27 mouse cellular contexts compared by ENCODE assay signal in genomic region chr4:143127171-143127570, GRCm38 (mm10).
"Had no signal": no experiment of that assay in that cellular context is flagged by ENCODE, and none has a peak within 500 bp of the region (broad histone marks: within the 10 kb centered on the region; RNA-seq: fewer than 3 reads in every experiment).

No protein-coding gene starts in this region.

- H3K27ac ChIP-seq: limb, embryonic 10.5 days; limb, embryonic 12.5 days; limb, embryonic 13.5 days; limb, embryonic 15.5 days; liver, embryonic 12.5 days; liver, embryonic 13.5 days; liver, embryonic 14.5 days; liver, embryonic 15.5 days; lung, embryonic 15.5 days; macrophage; midbrain, embryonic 10.5 days; midbrain, embryonic 12.5 days; midbrain, embryonic 13.5 days; midbrain, embryonic 15.5 days; neural tube, embryonic 12.5 days had no signal

- H3K27me3 ChIP-seq: limb, embryonic 12.5 days; limb, embryonic 13.5 days; limb, embryonic 15.5 days; liver, embryonic 12.5 days; liver, embryonic 13.5 days; liver, embryonic 15.5 days; lung, embryonic 15.5 days; megakaryocyte, embryonic 14.5 days; midbrain, embryonic 12.5 days; midbrain, embryonic 13.5 days; midbrain, embryonic 15.5 days; neural tube, embryonic 12.5 days had no signal

- H3K4me1 ChIP-seq: limb, embryonic 10.5 days; limb, embryonic 12.5 days; limb, embryonic 13.5 days; limb, embryonic 15.5 days; liver, embryonic 12.5 days; liver, embryonic 13.5 days; liver, embryonic 15.5 days; lung, embryonic 15.5 days; midbrain, embryonic 10.5 days; midbrain, embryonic 12.5 days; neural tube, embryonic 12.5 days had no signal

- DNase-seq: left cerebral cortex, postnatal 4 days; liver; liver, embryonic 13.5 days; liver, postnatal 0 days; lung, adult 18-20 months; lung, adult 2 months; lung, embryonic 14.5 days; lung, postnatal 14 days; lung, postnatal 36 days; lung, postnatal 4 days; midbrain, embryonic 14.5 days had no signal

- H3K4me3 ChIP-seq: limb, embryonic 10.5 days; limb, embryonic 12.5 days; limb, embryonic 13.5 days; limb, embryonic 15.5 days; liver, embryonic 12.5 days; liver, embryonic 13.5 days; liver, embryonic 15.5 days; lung, embryonic 15.5 days; megakaryocyte, embryonic 14.5 days; midbrain, embryonic 10.5 days; midbrain, embryonic 12.5 days; midbrain, embryonic 13.5 days; midbrain, embryonic 15.5 days; myocyte; neural tube, embryonic 12.5 days had no signal

- H3K9me3 ChIP-seq: limb, embryonic 10.5 days; limb, embryonic 12.5 days; limb, embryonic 13.5 days; limb, embryonic 15.5 days; liver, embryonic 12.5 days; liver, embryonic 13.5 days; liver, embryonic 15.5 days; lung, embryonic 15.5 days; megakaryocyte, embryonic 14.5 days; midbrain, embryonic 10.5 days; midbrain, embryonic 12.5 days; midbrain, embryonic 13.5 days; midbrain, embryonic 15.5 days; neural tube, embryonic 12.5 days had no signal
